In genomic region chr13:19684007-19684406, GRCm38 (mm10) we compare ENCODE assay signal across 10 mouse cellular contexts. TPM values are rescaled to one million over a fixed set of nuclear protein-coding genes. Genes with fewer than 3 reads are reported as not detected.
DNase-seq lines count a peak whose midpoint lies in the region; ATAC-seq and TF ChIP-seq lines count a peak whose summit lies in the region.
"Had no signal": no experiment of that assay in that cellular context is flagged by ENCODE, and none has a peak within 500 bp of the region (broad histone marks: within the 10 kb centered on the region; RNA-seq: fewer than 3 reads in every experiment).

No protein-coding gene starts in this region.

- no peaks in the 10 kb centered on the region for H3K9me3 ChIP-seq in G1E (replicated peaks)
- H3K9me3 ChIP-seq in forebrain, postnatal 0 days (ENCODE audit: low read length): no peaks in the 10 kb centered on the region
- H3K9me3 ChIP-seq: lung, embryonic 15.5 days; stomach, embryonic 15.5 days had no signal

- H3K4me3 ChIP-seq in G1E (ENCODE audit: low read depth, low read length): no peak overlapping the region
- no peak overlapping the region for H3K4me3 ChIP-seq in forebrain, postnatal 0 days (ENCODE audit: low read depth, low read length)
- H3K4me3 ChIP-seq in left cerebral cortex, adult 2 months: no peak overlapping the region
- H3K4me3 ChIP-seq: lung, embryonic 15.5 days; stomach, embryonic 15.5 days had no signal

- no peak overlapping the region for H3K9ac ChIP-seq in forebrain, postnatal 0 days
- H3K9ac ChIP-seq: lung, embryonic 15.5 days; stomach, embryonic 15.5 days had no signal

- peaks cover 6% of the 10 kb centered on the region for H3K27me3 ChIP-seq in G1E (ENCODE audit: insufficient read depth, low read length)
- H3K27me3 ChIP-seq in forebrain, postnatal 0 days (ENCODE audit: insufficient read depth, low read length): no peaks in the 10 kb centered on the region
- H3K27me3 ChIP-seq: lung, embryonic 15.5 days; stomach, embryonic 15.5 days had no signal

- no peaks in the 10 kb centered on the region for H3K36me3 ChIP-seq in G1E (replicated peaks)
- H3K36me3 ChIP-seq in forebrain, postnatal 0 days (ENCODE audit: insufficient read depth): no peaks in the 10 kb centered on the region
- H3K36me3 ChIP-seq: lung, embryonic 15.5 days; stomach, embryonic 15.5 days had no signal

- H3K4me2 ChIP-seq in forebrain, postnatal 0 days (ENCODE audit: low read depth): no peak overlapping the region
- H3K4me2 ChIP-seq: stomach, embryonic 15.5 days had no signal

- intact Hi-C loops in left cerebral cortex, adult 2 months (cut with DNase I): loop anchor here (1.0 to 2.0 kb wide), 2 partner anchors 507 to 525 kb away; no protein-coding TSS in a partner anchor

- H3K27ac ChIP-seq in forebrain, postnatal 0 days (ENCODE audit: low read depth, low read length): no peak overlapping the region
- no peak overlapping the region for H3K27ac ChIP-seq in left cerebral cortex, adult 2 months
- H3K27ac ChIP-seq: stomach, embryonic 15.5 days had no signal

- 53% methylated on average over 2 of the region's 2 CpGs for WGBS in forebrain, postnatal 0 days

- H3K4me1 ChIP-seq in G1E (ENCODE audit: insufficient read depth, low read depth, low read length): no peaks in the 10 kb centered on the region
- no peaks in the 10 kb centered on the region for H3K4me1 ChIP-seq in forebrain, postnatal 0 days (ENCODE audit: insufficient read depth)
- H3K4me1 ChIP-seq: stomach, embryonic 15.5 days had no signal

- TF ChIP-seq CTCF in G1E (IDR thresholded peaks at IDR 0.05; ENCODE audit: low read depth, low read length): 0 out of 2 replicates have a peak, but pooled peaks have one; percentile 9
- peak; percentile 84 for TF ChIP-seq CTCF in forebrain, postnatal 0 days (IDR thresholded peaks at IDR 0.05; ENCODE audit: low read depth)
- TF ChIP-seq CTCF in left cerebral cortex, adult 2 months (IDR thresholded peaks at IDR 0.05): peak; percentile 92

- peak; percentile 2 to 38 for DNase-seq in kidney, adult 8-10 months
- no peak for DNase-seq in kidney, adult 11 months
- DNase-seq in G1E (ENCODE audit: low spot score): peak; percentile 3
- peak; percentile 11 for DNase-seq in adrenal gland, postnatal 25 days
- peak; percentile 85 for DNase-seq in forebrain, postnatal 0 days
- peak; percentile 43 to 62 for DNase-seq in left cerebral cortex, adult 2 months (ENCODE audit: extremely low spot score in 1 of 2, low spot score in 2 of 2)
- peak; percentile 78 for DNase-seq in retina, embryonic 14.5 days (ENCODE audit: low spot score)
- no peak for DNase-seq in thymus, postnatal 36 days

- ATAC-seq in G1E (ENCODE audit: extremely low read depth, insufficient number of reproducible peaks, low FRiP score, poor library complexity, severe bottlenecking): no peak
- peak; percentile 76 for ATAC-seq in forebrain, postnatal 0 days

RNA-seq across cellular contexts. Expression of gene Nme8, which starts 13.6 kb away (rescaled TPM):
- total RNA-seq in G1E (2014; fragmentation: Nextera tagmentation) (not detected in 2 replicates), G1E (2017) (0.11 TPM in 1 of 2 replicates, not detected in the other)
- not detected in 2 replicates for polyA plus RNA-seq in G1E (2012)
- total RNA-seq in adrenal gland, postnatal 25 days (2021): not detected in 2 replicates
- not detected in 2 replicates for total RNA-seq in forebrain, postnatal 0 days (2014; rRNA removed)
- not detected in 2 replicates for polyA plus RNA-seq in forebrain, postnatal 0 days (2015; fragmentation: Nextera tagmentation; extraction: Ambion mirVana)
- total RNA-seq in left cerebral cortex, adult 2 months (2021): not detected
- polyA plus RNA-seq: lung, embryonic 15.5 days; stomach, embryonic 15.5 days had no signal

Comparison
In these comparisons a context has a peak if more than half of its experiments do, and no peak if none do; other contexts are left out.
1. DNase-seq: peak in kidney, adult 8-10 months (2 of 2), G1E (single experiment), adrenal gland, postnatal 25 days (single experiment), forebrain, postnatal 0 days (single experiment), left cerebral cortex, adult 2 months (2 of 2) and retina, embryonic 14.5 days (single experiment); none in kidney, adult 11 months (single experiment) and thymus, postnatal 36 days (0 of 2).
2. CTCF ChIP-seq: peak in every context shown above with its lines; median percentile 92 in left cerebral cortex, adult 2 months; 84 in forebrain, postnatal 0 days; 9 in G1E.